16 mouse cellular contexts compared by ENCODE assay signal in the genomic region with DNA sequence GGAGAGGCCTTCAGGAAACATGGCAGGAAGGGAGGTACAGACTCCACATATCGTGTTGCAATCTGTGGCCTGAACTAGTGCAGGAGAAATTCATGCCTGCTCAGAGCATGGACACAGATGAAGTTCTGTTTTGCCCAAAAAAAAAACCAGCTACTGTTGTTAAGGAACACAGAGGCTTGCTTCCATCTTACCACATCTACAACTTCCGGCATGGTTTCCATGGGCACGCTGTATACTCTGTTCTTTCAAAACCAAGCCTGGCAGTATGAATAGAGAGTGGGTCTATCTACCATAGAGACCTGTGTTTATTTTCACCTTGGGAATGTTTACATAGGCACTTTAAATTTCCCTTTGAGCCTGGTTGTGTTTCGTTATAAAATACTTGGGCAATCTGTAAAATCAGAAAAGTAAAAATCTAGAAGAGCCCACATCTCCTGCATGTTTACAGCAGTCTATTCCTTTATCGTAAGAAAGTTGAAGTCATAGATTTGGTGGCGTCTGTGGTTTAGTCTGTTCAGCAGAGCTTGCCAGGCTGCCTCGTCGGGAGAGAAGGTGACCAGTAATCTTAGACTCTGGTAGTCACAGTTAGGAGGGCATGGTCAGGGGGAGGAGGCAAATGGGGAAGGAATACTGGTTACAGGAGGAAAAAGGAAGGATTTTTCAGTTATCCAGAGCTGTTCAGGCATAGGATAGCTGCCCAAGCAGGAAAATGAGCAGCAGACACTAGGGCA. TPM values are rescaled to one million over a fixed set of nuclear protein-coding genes. Genes with fewer than 3 reads are reported as not detected.
DNase-seq lines count a peak whose midpoint lies in the region; ATAC-seq and TF ChIP-seq lines count a peak whose summit lies in the region.
"Had no signal": no experiment of that assay in that cellular context is flagged by ENCODE, and none has a peak within 500 bp of the region (broad histone marks: within the 10 kb centered on the region; RNA-seq: fewer than 3 reads in every experiment).

No protein-coding gene starts in this region.

- H3K9me3 ChIP-seq in heart, embryonic 10.5 days = no peaks in the 10 kb centered on the region
- H3K9me3 ChIP-seq in lung, embryonic 14.5 days (ENCODE audit: low read depth, low read length) = no peaks in the 10 kb centered on the region
- H3K9me3 ChIP-seq in lung, postnatal 0 days (ENCODE audit: low read length) = no peaks in the 10 kb centered on the region
- no peaks in the 10 kb centered on the region for H3K9me3 ChIP-seq in stomach, postnatal 0 days (ENCODE audit: control insufficient read depth, low read length)
- no peaks in the 10 kb centered on the region for H3K9me3 ChIP-seq in neural tube, embryonic 15.5 days (replicated peaks)
- H3K9me3 ChIP-seq in forebrain, embryonic 14.5 days (replicated peaks; ENCODE audit: control insufficient read depth, low read length) = no peaks in the 10 kb centered on the region
- H3K9me3 ChIP-seq: liver, embryonic 13.5 days; midbrain, embryonic 12.5 days; neural tube, embryonic 12.5 days had no signal

- H3K27ac ChIP-seq in heart, embryonic 10.5 days = 0 out of 2 replicates have a peak overlapping the region, but pooled peaks have one; percentile 8
- H3K27ac ChIP-seq in lung, embryonic 14.5 days (ENCODE audit: low read depth) = peak overlapping the region; percentile 71
- H3K27ac ChIP-seq in lung, postnatal 0 days (ENCODE audit: low read length) = peak overlapping the region; percentile 51
- peak overlapping the region; percentile 20; the same call in 1 of the 2 replicates for H3K27ac ChIP-seq in stomach, postnatal 0 days (replicated peaks)
- H3K27ac ChIP-seq in neural tube, embryonic 15.5 days (replicated peaks) = no peak overlapping the region
- H3K27ac ChIP-seq in forebrain, embryonic 14.5 days (ENCODE audit: low read depth, low read length) = no peak overlapping the region
- H3K27ac ChIP-seq: liver, embryonic 13.5 days; midbrain, embryonic 12.5 days; neural tube, embryonic 12.5 days had no signal

- no peak overlapping the region for H3K9ac ChIP-seq in lung, embryonic 14.5 days
- no peak overlapping the region for H3K9ac ChIP-seq in lung, postnatal 0 days (replicated peaks; ENCODE audit: low read depth)
- H3K9ac ChIP-seq in stomach, postnatal 0 days (ENCODE audit: low read length) = no peak overlapping the region
- H3K9ac ChIP-seq in neural tube, embryonic 15.5 days (replicated peaks) = no peak overlapping the region
- no peak overlapping the region for H3K9ac ChIP-seq in forebrain, embryonic 14.5 days (ENCODE audit: low read length)
- H3K9ac ChIP-seq: liver, embryonic 13.5 days; midbrain, embryonic 12.5 days; neural tube, embryonic 12.5 days had no signal

- no peak for TF ChIP-seq POLR2A in lung, adult 2 months (IDR thresholded peaks at IDR 0.05; ENCODE audit: borderline replicate concordance, extremely low read depth, low read depth, low read length)

- H3K4me2 ChIP-seq in lung, embryonic 14.5 days = no peak overlapping the region
- H3K4me2 ChIP-seq in lung, postnatal 0 days (replicated peaks; ENCODE audit: low read depth, low read length) = 0 out of 2 replicates have a peak overlapping the region, but pooled peaks have one; percentile 4
- H3K4me2 ChIP-seq in stomach, postnatal 0 days (replicated peaks; ENCODE audit: low read depth) = no peak overlapping the region
- H3K4me2 ChIP-seq in neural tube, embryonic 15.5 days = no peak overlapping the region
- no peak overlapping the region for H3K4me2 ChIP-seq in forebrain, embryonic 14.5 days (ENCODE audit: low read length)
- H3K4me2 ChIP-seq: liver, embryonic 13.5 days; midbrain, embryonic 12.5 days; neural tube, embryonic 12.5 days had no signal

- intact Hi-C loops in heart, postnatal 36 days (cut with DNase I) = no loop called here

- no peaks in the 10 kb centered on the region for H3K27me3 ChIP-seq in heart, embryonic 10.5 days (ENCODE audit: insufficient read depth, poor library complexity, severe bottlenecking)
- H3K27me3 ChIP-seq in lung, embryonic 14.5 days (ENCODE audit: insufficient read depth, low read length) = no peaks in the 10 kb centered on the region
- no peaks in the 10 kb centered on the region for H3K27me3 ChIP-seq in lung, postnatal 0 days (replicated peaks; ENCODE audit: insufficient read depth, low read length)
- H3K27me3 ChIP-seq in stomach, postnatal 0 days (ENCODE audit: control insufficient read depth, insufficient read depth, low read length) = no peaks in the 10 kb centered on the region
- H3K27me3 ChIP-seq in neural tube, embryonic 15.5 days (replicated peaks) = no peaks in the 10 kb centered on the region
- no peaks in the 10 kb centered on the region for H3K27me3 ChIP-seq in forebrain, embryonic 14.5 days (replicated peaks; ENCODE audit: control insufficient read depth, insufficient read depth, low read length)
- H3K27me3 ChIP-seq: liver, embryonic 13.5 days; midbrain, embryonic 12.5 days; neural tube, embryonic 12.5 days had no signal

- no peaks in the 10 kb centered on the region for H3K36me3 ChIP-seq in heart, embryonic 10.5 days
- H3K36me3 ChIP-seq in lung, embryonic 14.5 days (ENCODE audit: insufficient read depth) = no peaks in the 10 kb centered on the region
- no peaks in the 10 kb centered on the region for H3K36me3 ChIP-seq in lung, postnatal 0 days (ENCODE audit: insufficient read depth, low read length)
- no peaks in the 10 kb centered on the region for H3K36me3 ChIP-seq in stomach, postnatal 0 days (ENCODE audit: control insufficient read depth, insufficient read depth, low read length)
- H3K36me3 ChIP-seq in neural tube, embryonic 15.5 days = no peaks in the 10 kb centered on the region
- no peaks in the 10 kb centered on the region for H3K36me3 ChIP-seq in forebrain, embryonic 14.5 days (ENCODE audit: control insufficient read depth, insufficient read depth, low read length)
- H3K36me3 ChIP-seq: liver, embryonic 13.5 days; midbrain, embryonic 12.5 days; neural tube, embryonic 12.5 days had no signal

- DNase-seq in heart, embryonic 10.5 days (ENCODE audit: low spot score) = no peak
- DNase-seq in heart, postnatal 36 days = no peak
- peak; percentile 57 for DNase-seq in lung, embryonic 14.5 days
- DNase-seq in lung, adult 2 months = no peak
- peak; percentile 74 for DNase-seq in lung, postnatal 0 days (ENCODE audit: low spot score)
- peak; percentile 36 for DNase-seq in stomach, postnatal 0 days (ENCODE audit: low spot score)
- DNase-seq in forebrain, embryonic 14.5 days (ENCODE audit: low spot score) = no peak
- DNase-seq: adrenal gland, postnatal 14 days; cerebellum, postnatal 36 days; gastrocnemius, postnatal 36 days; liver, embryonic 13.5 days; right cerebral cortex, postnatal 14 days had no signal

- ATAC-seq in lung, embryonic 14.5 days (ENCODE audit: insufficient read depth) = 0 out of 2 replicates have a peak, but pooled peaks have one; percentile 35
- peak; percentile 77 for ATAC-seq in lung, postnatal 0 days
- peak; percentile 82 for ATAC-seq in stomach, postnatal 0 days (ENCODE audit: low FRiP score, low TSS enrichment)
- ATAC-seq in neural tube, embryonic 15.5 days (ENCODE audit: low FRiP score) = no peak
- no peak for ATAC-seq in forebrain, embryonic 14.5 days
- ATAC-seq: intestine, postnatal 0 days had no signal

- H3K4me3 ChIP-seq in heart, embryonic 10.5 days = no peak overlapping the region
- no peak overlapping the region for H3K4me3 ChIP-seq in lung, embryonic 14.5 days (ENCODE audit: low read depth, low read length)
- H3K4me3 ChIP-seq in lung, adult 2 months (replicated peaks; ENCODE audit: extremely low read depth, low read depth, low read length) = no peak overlapping the region
- no peak overlapping the region for H3K4me3 ChIP-seq in lung, postnatal 0 days (ENCODE audit: low read depth, low read length)
- no peak overlapping the region for H3K4me3 ChIP-seq in stomach, postnatal 0 days (ENCODE audit: low read depth, low read length)
- H3K4me3 ChIP-seq in neural tube, embryonic 15.5 days (replicated peaks) = no peak overlapping the region
- H3K4me3 ChIP-seq in forebrain, embryonic 14.5 days (ENCODE audit: low read depth, low read length) = no peak overlapping the region
- H3K4me3 ChIP-seq: liver, embryonic 13.5 days; midbrain, embryonic 12.5 days; neural tube, embryonic 12.5 days had no signal

- no peak for TF ChIP-seq CTCF in lung, embryonic 14.5 days (IDR thresholded peaks at IDR 0.05; ENCODE audit: low read depth)
- TF ChIP-seq CTCF in lung, adult 2 months (IDR thresholded peaks at IDR 0.05; ENCODE audit: insufficient read depth, low read length) = no peak
- no peak for TF ChIP-seq CTCF in lung, postnatal 0 days (IDR thresholded peaks at IDR 0.05)
- TF ChIP-seq CTCF in stomach, postnatal 0 days (IDR thresholded peaks at IDR 0.05; ENCODE audit: low read depth) = no peak

- WGBS in heart, embryonic 10.5 days = 66% methylated on average over 8 of the region's 8 CpGs
- WGBS in lung, embryonic 14.5 days = 28% methylated on average over 8 of the region's 8 CpGs
- 24% methylated on average over 8 of the region's 8 CpGs for WGBS in lung, adult 2 months
- 24% methylated on average over 8 of the region's 8 CpGs for WGBS in lung, postnatal 0 days
- WGBS in stomach, postnatal 0 days = 38% methylated on average over 8 of the region's 8 CpGs
- 82% methylated on average over 8 of the region's 8 CpGs for WGBS in neural tube, embryonic 15.5 days
- WGBS in forebrain, embryonic 14.5 days = 86% methylated on average over 8 of the region's 8 CpGs

- TF ChIP-seq EP300 in lung, postnatal 0 days (IDR thresholded peaks at IDR 0.05) = no peak
- TF ChIP-seq EP300 in stomach, postnatal 0 days (optimal IDR thresholded peaks at IDR 0.05) = no peak

- H3K4me1 ChIP-seq in heart, embryonic 10.5 days = peaks cover 49% of the 10 kb centered on the region
- peaks cover 13% of the 10 kb centered on the region for H3K4me1 ChIP-seq in lung, embryonic 14.5 days (ENCODE audit: insufficient read depth)
- peaks cover 21% of the 10 kb centered on the region for H3K4me1 ChIP-seq in lung, adult 2 months (ENCODE audit: control insufficient read depth, insufficient read depth, low read length)
- H3K4me1 ChIP-seq in lung, postnatal 0 days (ENCODE audit: insufficient read depth, low read depth, low read length) = peaks cover 21% of the 10 kb centered on the region
- H3K4me1 ChIP-seq in stomach, postnatal 0 days (replicated peaks; ENCODE audit: control insufficient read depth, insufficient read depth) = no peaks in the 10 kb centered on the region; the same call in 1 of the 2 replicates
- peaks cover 23% of the 10 kb centered on the region for H3K4me1 ChIP-seq in neural tube, embryonic 15.5 days
- H3K4me1 ChIP-seq in forebrain, embryonic 14.5 days (ENCODE audit: control insufficient read depth, insufficient read depth, low read length) = peaks cover 2% of the 10 kb centered on the region; the same call in 1 of the 2 replicates
- H3K4me1 ChIP-seq: midbrain, embryonic 12.5 days; neural tube, embryonic 12.5 days had no signal

RNA-seq across cellular contexts. Expression of a gene that starts 44.8 kb away (rescaled TPM):
- 34.0 and 35.3 TPM in 2 replicates for polyA plus RNA-seq in heart, embryonic 10.5 days (2016; fragmentation: Nextera tagmentation; extraction: Ambion mirVana)
- total RNA-seq in heart, postnatal 36 days (2021) = 10 to 100 TPM; 15.4 to 17.9 TPM
- 57.0 and 58.3 TPM in 2 replicates for polyA plus RNA-seq in lung, embryonic 14.5 days (2014; fragmentation: Nextera tagmentation; extraction: Ambion mirVana)
- polyA plus RNA-seq in lung, adult 2 months (2012; rRNA removed) = 35.7 and 38.3 TPM in 2 replicates
- polyA plus RNA-seq in lung, postnatal 0 days (2015; fragmentation: Nextera tagmentation; extraction: Ambion mirVana) = 39.6 and 44.7 TPM in 2 replicates
- polyA plus RNA-seq in stomach, postnatal 0 days (2015; fragmentation: Nextera tagmentation; extraction: Ambion mirVana) = 9.7 and 10.4 TPM in 2 replicates
- 48.3 and 49.9 TPM in 2 replicates for polyA plus RNA-seq in neural tube, embryonic 15.5 days (2015; fragmentation: Nextera tagmentation; extraction: Ambion mirVana)
- polyA plus RNA-seq in forebrain, embryonic 14.5 days (2014; fragmentation: Nextera tagmentation; extraction: Ambion mirVana) = 23.9 and 26.1 TPM in 2 replicates

Comparison
In these comparisons a context has a peak if more than half of its experiments do, and no peak if none do; other contexts are left out.
1. DNase-seq: peak in lung, embryonic 14.5 days (single experiment), lung, postnatal 0 days (single experiment) and stomach, postnatal 0 days (single experiment); none in heart, embryonic 10.5 days (single experiment), heart, postnatal 36 days (0 of 2), lung, adult 2 months (single experiment) and forebrain, embryonic 14.5 days (single experiment).
2. H3K27ac ChIP-seq: peak in heart, embryonic 10.5 days (single experiment), lung, embryonic 14.5 days (single experiment), lung, postnatal 0 days (single experiment) and stomach, postnatal 0 days (single experiment); none in neural tube, embryonic 15.5 days (single experiment) and forebrain, embryonic 14.5 days (single experiment).
3. ATAC-seq: peak in lung, embryonic 14.5 days (single experiment), lung, postnatal 0 days (single experiment) and stomach, postnatal 0 days (single experiment); none in neural tube, embryonic 15.5 days (single experiment) and forebrain, embryonic 14.5 days (single experiment).